In the genomic region with DNA sequence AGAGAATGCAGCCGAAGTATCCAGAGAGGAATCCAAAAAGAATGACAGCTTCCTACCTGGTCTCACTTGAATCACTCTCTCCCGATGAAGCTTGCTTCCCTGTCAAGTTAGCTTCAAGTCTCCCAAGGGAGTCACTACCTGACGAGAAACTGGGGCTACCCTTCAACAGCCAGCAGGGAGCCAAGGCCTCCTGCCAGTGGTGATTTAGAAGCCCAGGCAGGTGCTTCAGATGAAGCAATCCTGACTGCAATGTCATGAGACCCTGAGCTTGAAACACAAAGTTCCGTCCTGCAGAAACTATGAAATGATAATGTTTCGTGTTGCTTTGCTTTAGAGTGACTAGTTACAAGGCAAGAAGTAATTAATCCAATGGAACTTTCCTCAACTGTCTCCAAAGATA, we compare ENCODE assay signal across 26 mouse cellular contexts. TPM values are rescaled to one million over a fixed set of nuclear protein-coding genes. Genes with fewer than 3 reads are reported as not detected.
"Had no signal": no experiment of that assay in that cellular context is flagged by ENCODE, and none has a peak within 500 bp of the region (broad histone marks: within the 10 kb centered on the region; RNA-seq: fewer than 3 reads in every experiment).

No protein-coding gene starts in this region.

- H3K27me3 ChIP-seq: heart, embryonic 13.5 days; heart, embryonic 15.5 days; hindbrain, embryonic 13.5 days; hindbrain, embryonic 15.5 days; limb, embryonic 13.5 days; limb, embryonic 15.5 days; liver, embryonic 12.5 days had no signal

- H3K27ac ChIP-seq: heart, adult 2 months; heart, embryonic 13.5 days; heart, embryonic 15.5 days; hindbrain, embryonic 13.5 days; hindbrain, embryonic 15.5 days; hindbrain, postnatal 0 days; layer of hippocampus, adult 2 months; limb, embryonic 13.5 days; limb, embryonic 15.5 days; liver, embryonic 12.5 days; liver, embryonic 14.5 days had no signal

- H3K4me3 ChIP-seq: heart, adult 2 months; heart, embryonic 13.5 days; heart, embryonic 15.5 days; hindbrain, embryonic 13.5 days; hindbrain, embryonic 15.5 days; layer of hippocampus, adult 2 months; limb, embryonic 13.5 days; limb, embryonic 15.5 days; liver, embryonic 12.5 days had no signal

- H3K36me3 ChIP-seq: heart, embryonic 15.5 days; hindbrain, embryonic 15.5 days; liver, embryonic 12.5 days had no signal

- H3K4me1 ChIP-seq: liver, embryonic 12.5 days had no signal

- DNase-seq: heart, adult 11 months; heart, adult 2 months; heart, postnatal 14 days; heart, postnatal 36 days; kidney, adult 18-20 months; kidney, adult 8-10 months; kidney, postnatal 10 days; kidney, postnatal 25 days; kidney, postnatal 4 days; layer of hippocampus, adult 9-11 months; layer of hippocampus, postnatal 36 days; left cerebral cortex, postnatal 4 days had no signal

RNA-seq across cellular contexts. Expression of gene Calr4, which starts 40.4 kb away (rescaled TPM):
- total RNA-seq: heart, adult 2 months; heart, postnatal 36 days; hematopoietic stem cell, adult 5-6 weeks; liver, adult 2 months had no signal
- polyA plus RNA-seq: heart, adult 2 months; heart, postnatal 0 days; limb, embryonic 11.5 days; limb, embryonic 13.5 days; liver, adult 2 months; liver, embryonic 12.5 days had no signal
